Mouse (Mus musculus): ENCODE results near the gene Sez6l2. TPM values are rescaled to one million over a fixed set of nuclear protein-coding genes. Genes with fewer than 3 reads are reported as not detected.

Sez6l2 gene
- polyA plus RNA-seq, 1 experiment from 2014 or later: 16.8 TPM

DNA sequence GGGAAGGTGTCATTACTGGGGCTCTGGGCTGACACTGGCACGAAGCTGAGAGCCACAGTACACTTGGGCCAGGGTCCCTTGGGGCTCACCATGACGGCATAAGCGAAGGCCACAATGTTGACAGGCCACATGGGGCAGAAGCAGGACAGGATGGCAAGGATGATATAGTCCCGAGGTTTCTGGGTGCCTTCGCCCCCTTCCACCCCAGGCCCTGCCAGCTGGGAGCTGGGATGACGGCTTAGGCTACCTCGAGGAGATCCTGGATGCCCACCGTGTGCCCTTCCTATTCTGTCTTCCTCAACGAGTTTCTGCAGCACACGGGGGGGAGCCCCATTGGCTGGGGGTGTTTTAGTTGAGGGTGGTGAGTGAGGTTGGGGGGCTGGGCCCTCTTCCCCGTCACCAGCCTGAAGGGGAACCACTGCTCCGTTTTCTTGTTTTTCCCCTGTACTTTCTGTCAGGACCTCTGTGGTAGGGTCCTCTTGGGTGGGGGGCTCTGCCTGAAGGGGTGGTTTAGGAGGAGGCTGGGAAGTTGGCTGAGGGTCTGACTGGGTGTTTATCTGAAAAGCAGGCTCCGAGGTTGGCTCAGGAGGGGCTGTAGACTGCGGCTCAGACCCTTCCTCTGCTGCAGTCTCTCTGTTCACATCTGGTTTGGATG, 69.1 kb downstream of the Sez6l2 start:
- no peaks in the 10 kb centered on the region for H3K9me3 ChIP-seq (replicated peaks)
- H3K4me3 ChIP-seq: peak overlapping the region; percentile 55
- peaks cover 42% of the 10 kb centered on the region for H3K36me3 ChIP-seq (ENCODE audit: poor library complexity, severe bottlenecking)
- peak overlapping the region; percentile 100 for H3K9ac ChIP-seq
- H3K27me3 ChIP-seq: no peaks in the 10 kb centered on the region
- H3K27ac ChIP-seq: no peak overlapping the region
- H3K4me1 ChIP-seq: peaks cover 91% of the 10 kb centered on the region
- 82% methylated on average over 14 of the region's 14 CpGs for WGBS
- H3K4me2 ChIP-seq: peak overlapping the region; percentile 99
- ATAC-seq: no peak

DNA sequence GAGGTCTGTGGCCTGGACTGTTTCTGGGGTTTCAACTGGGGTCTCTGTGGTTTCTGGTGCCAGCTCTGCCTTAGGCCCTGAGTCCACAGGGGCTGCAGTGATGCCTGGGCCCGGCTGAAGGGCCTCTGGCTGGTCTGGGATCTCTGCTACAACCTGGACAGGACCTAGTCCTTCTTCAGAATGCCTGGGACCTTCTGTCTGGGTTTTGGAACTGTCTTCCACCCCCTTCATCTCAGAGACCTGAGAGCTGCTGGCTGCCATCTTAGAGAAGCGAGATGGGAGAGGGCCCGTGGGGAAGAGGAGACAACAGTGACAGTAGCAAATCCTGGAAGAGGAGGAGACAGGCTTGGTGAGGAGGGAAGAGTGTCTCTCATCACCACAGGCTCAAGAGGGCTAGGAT, 69.7 kb downstream of the Sez6l2 start:
- H3K27ac ChIP-seq: 0 out of 2 replicates have a peak overlapping the region, but pooled peaks have one; percentile 92
- peaks cover 91% of the 10 kb centered on the region for H3K4me1 ChIP-seq
- WGBS: 58% methylated on average over 3 of the region's 3 CpGs
- peak overlapping the region; percentile 100 for H3K9ac ChIP-seq
- no peaks in the 10 kb centered on the region for H3K27me3 ChIP-seq
- ATAC-seq: no peak
- H3K4me3 ChIP-seq: peak overlapping the region; percentile 55
- H3K4me2 ChIP-seq: peak overlapping the region; percentile 99
- H3K36me3 ChIP-seq (ENCODE audit: poor library complexity, severe bottlenecking): peaks cover 40% of the 10 kb centered on the region
- no peaks in the 10 kb centered on the region for H3K9me3 ChIP-seq (replicated peaks)

Other genes starting within 250 kb of the Sez6l2 start
- gene Coro1a, start 242.8 kb upstream of the Sez6l2 start, polyA plus RNA-seq (2015; fragmentation: Nextera tagmentation; extraction: Ambion mirVana): 72.7 and 77.1 TPM in 2 replicates
- 75.3 and 78.3 TPM in 2 replicates for gene Mapk3, start 191.0 kb upstream of the Sez6l2 start, polyA plus RNA-seq (2015; fragmentation: Nextera tagmentation; extraction: Ambion mirVana)
- gene Gdpd3, start 184.2 kb upstream of the Sez6l2 start, polyA plus RNA-seq (2015; fragmentation: Nextera tagmentation; extraction: Ambion mirVana): 1.7 and 2.8 TPM in 2 replicates
- 124 and 143 TPM in 2 replicates for gene Ypel3, start 173.6 kb upstream of the Sez6l2 start, polyA plus RNA-seq (2015; fragmentation: Nextera tagmentation; extraction: Ambion mirVana)
- 0.43 and 0.55 TPM in 2 replicates for gene Tbx6, start 169.1 kb upstream of the Sez6l2 start, polyA plus RNA-seq (2015; fragmentation: Nextera tagmentation; extraction: Ambion mirVana)
- gene Ppp4c, start 158.1 kb upstream of the Sez6l2 start, polyA plus RNA-seq (2015; fragmentation: Nextera tagmentation; extraction: Ambion mirVana): 246 and 258 TPM in 2 replicates
- gene Fam57b, start 152.9 kb upstream of the Sez6l2 start, polyA plus RNA-seq (2015; fragmentation: Nextera tagmentation; extraction: Ambion mirVana): 27.0 and 30.0 TPM in 2 replicates
- gene 4930451I11Rik, start 118.9 kb upstream of the Sez6l2 start, polyA plus RNA-seq (2015; fragmentation: Nextera tagmentation; extraction: Ambion mirVana): not detected in 2 replicates
- gene Doc2a, start 103.1 kb upstream of the Sez6l2 start, polyA plus RNA-seq (2015; fragmentation: Nextera tagmentation; extraction: Ambion mirVana): 4.1 and 4.2 TPM in 2 replicates
- 47.7 and 49.1 TPM in 2 replicates for gene Hirip3, start 88.6 kb upstream of the Sez6l2 start, polyA plus RNA-seq (2015; fragmentation: Nextera tagmentation; extraction: Ambion mirVana)
- gene Ino80e, start 88.2 kb upstream of the Sez6l2 start, polyA plus RNA-seq (2015; fragmentation: Nextera tagmentation; extraction: Ambion mirVana): 94.9 and 96.2 TPM in 2 replicates
- 51.9 and 60.0 TPM in 2 replicates for gene Taok2, start 65.9 kb upstream of the Sez6l2 start, polyA plus RNA-seq (2015; fragmentation: Nextera tagmentation; extraction: Ambion mirVana)
- 30.5 and 35.3 TPM in 2 replicates for gene Tmem219, start 27.6 kb upstream of the Sez6l2 start, polyA plus RNA-seq (2015; fragmentation: Nextera tagmentation; extraction: Ambion mirVana)
- gene Kctd13, start 21.7 kb upstream of the Sez6l2 start, polyA plus RNA-seq (2015; fragmentation: Nextera tagmentation; extraction: Ambion mirVana): 69.4 and 69.8 TPM in 2 replicates
- 2.5 and 5.1 TPM in 2 replicates for gene Asphd1, start 981 bp upstream of the Sez6l2 start, polyA plus RNA-seq (2015; fragmentation: Nextera tagmentation; extraction: Ambion mirVana)
- gene Cdipt, start 25.4 kb downstream of the Sez6l2 start, polyA plus RNA-seq (2015; fragmentation: Nextera tagmentation; extraction: Ambion mirVana): 82.9 and 95.8 TPM in 2 replicates
- 0.42 and 1.2 TPM in 2 replicates for gene Cdiptos, start 25.5 kb downstream of the Sez6l2 start, polyA plus RNA-seq (2015; fragmentation: Nextera tagmentation; extraction: Ambion mirVana)
- 2.5 and 3.2 TPM in 2 replicates for gene Mvp, start 64.1 kb downstream of the Sez6l2 start, polyA plus RNA-seq (2015; fragmentation: Nextera tagmentation; extraction: Ambion mirVana)
- gene Pagr1b, start 65.9 kb downstream of the Sez6l2 start, polyA plus RNA-seq (2015; fragmentation: Nextera tagmentation; extraction: Ambion mirVana): 0.65 and 1.0 TPM in 2 replicates
- 41.7 and 74.5 TPM in 2 replicates for gene Pagr1a, start 66.8 kb downstream of the Sez6l2 start, polyA plus RNA-seq (2015; fragmentation: Nextera tagmentation; extraction: Ambion mirVana)
- 41.1 and 88.0 TPM in 2 replicates for gene Gm42742, start 70.5 kb downstream of the Sez6l2 start, polyA plus RNA-seq (2015; fragmentation: Nextera tagmentation; extraction: Ambion mirVana)
- gene Prrt2, start 70.6 kb downstream of the Sez6l2 start, polyA plus RNA-seq (2015; fragmentation: Nextera tagmentation; extraction: Ambion mirVana): 6.8 and 8.3 TPM in 2 replicates
- 63.9 and 65.8 TPM in 2 replicates for gene Maz, start 76.5 kb downstream of the Sez6l2 start, polyA plus RNA-seq (2015; fragmentation: Nextera tagmentation; extraction: Ambion mirVana)
- 135 and 143 TPM in 2 replicates for gene Kif22, start 91.9 kb downstream of the Sez6l2 start, polyA plus RNA-seq (2015; fragmentation: Nextera tagmentation; extraction: Ambion mirVana)
- not detected in 2 replicates for gene Zg16, start 136.8 kb downstream of the Sez6l2 start, polyA plus RNA-seq (2015; fragmentation: Nextera tagmentation; extraction: Ambion mirVana)
- 0.91 and 1.0 TPM in 2 replicates for gene AI467606, start 140.8 kb downstream of the Sez6l2 start, polyA plus RNA-seq (2015; fragmentation: Nextera tagmentation; extraction: Ambion mirVana)
- gene Qprt, start 171.7 kb downstream of the Sez6l2 start, polyA plus RNA-seq (2015; fragmentation: Nextera tagmentation; extraction: Ambion mirVana): 0.67 and 0.96 TPM in 2 replicates
- 0.08 TPM in 1 of 2 replicates, not detected in the other for gene Spn, start 187.3 kb downstream of the Sez6l2 start, polyA plus RNA-seq (2015; fragmentation: Nextera tagmentation; extraction: Ambion mirVana)
- gene Cd2bp2, start 245.5 kb downstream of the Sez6l2 start, polyA plus RNA-seq (2015; fragmentation: Nextera tagmentation; extraction: Ambion mirVana): 89.0 and 98.7 TPM in 2 replicates